Mouse (Mus musculus): ENCODE results near the gene Pitpnc1.

DNA sequence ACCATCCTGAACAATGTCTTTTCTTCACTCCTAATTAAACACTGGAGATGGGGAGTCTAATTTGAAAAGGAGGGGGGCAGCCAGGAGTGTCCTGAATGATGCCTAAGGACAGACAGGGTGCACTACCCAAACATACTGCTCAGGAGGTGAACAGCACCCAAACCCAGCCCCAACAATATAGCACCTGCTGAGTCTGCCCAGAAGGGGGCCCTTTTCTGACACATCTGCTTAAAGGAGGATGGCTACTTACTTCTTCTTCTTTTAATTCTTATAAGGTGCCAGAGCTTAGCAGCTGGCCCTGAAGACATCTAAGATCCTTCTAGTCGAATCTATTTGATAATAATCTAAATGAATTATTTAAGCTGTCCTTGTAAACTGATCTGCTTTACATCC is 247.3 kb downstream of the Pitpnc1 start:
- TF ChIP-seq POLR2A (IDR thresholded peaks at IDR 0.05; ENCODE audit: low read depth, low read length) = no peak
- TF ChIP-seq CTCF (conservative IDR thresholded peaks at IDR 0.05; ENCODE audit: insufficient read depth, insufficient read length, low read depth, low read length) = no peak
